Mouse (Mus musculus): ENCODE data around the gene Polm. TPM values are rescaled to one million over a fixed set of nuclear protein-coding genes. Genes with fewer than 3 reads are reported as not detected.

Gene Polm
- total and polyA plus RNA-seq, 2 experiments: 2.7 to 13.3 TPM

DNA sequence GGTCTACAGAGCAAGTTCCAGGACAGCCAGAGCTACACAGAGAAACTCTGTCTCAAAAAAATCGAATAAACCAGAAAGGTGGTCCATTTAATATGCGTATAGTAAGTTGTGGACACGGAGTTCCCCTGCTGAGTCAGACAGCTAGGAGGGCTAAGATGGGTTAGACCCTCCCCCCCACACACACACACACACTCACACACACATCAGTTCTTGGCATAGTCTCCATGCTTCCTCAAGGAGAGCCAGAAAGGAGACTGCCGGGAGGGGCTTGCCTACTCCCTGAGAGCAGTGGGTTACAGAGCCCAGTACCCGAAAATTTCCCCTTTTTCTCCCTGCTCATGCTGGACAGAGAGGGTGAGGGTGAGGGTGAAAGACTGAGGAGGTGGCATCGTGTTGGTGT, 22.8 kb upstream of the Polm start:
- DNase-seq (ENCODE audit: extremely low read depth, low read depth, low spot score): no peak
- Histone ChIP-seq H3K4me1 (ENCODE audit: control insufficient read depth, insufficient read depth, low read length) (no peaks in the 10 kb centered on the region), H3K9ac (ENCODE audit: low read depth, low read length) (no peak overlapping the region), H3K27ac (replicated peaks; ENCODE audit: insufficient read depth, low read depth, low read length) (no peak overlapping the region), H3K79me2 (ENCODE audit: control insufficient read depth, insufficient read depth, low read length) (no peaks in the 10 kb centered on the region), H3K4me3 (ENCODE audit: insufficient read depth, low read depth, low read length) (no peak overlapping the region), H3K36me3 (ENCODE audit: control insufficient read depth, insufficient read depth, low read length) (no peaks in the 10 kb centered on the region), H3K27me3 (ENCODE audit: control insufficient read depth, insufficient read depth, low read length) (peaks cover 2% of the 10 kb centered on the region; the same call in 1 of the 2 replicates)
- TF ChIP-seq CTCF (IDR thresholded peaks at IDR 0.05; ENCODE audit: low read depth, low read length) (no peak), POLR2A (IDR thresholded peaks at IDR 0.05; ENCODE audit: extremely low read depth, insufficient read depth, low read length) (no peak)
- 77% methylated on average over 6 of the region's 6 CpGs for WGBS

DNA sequence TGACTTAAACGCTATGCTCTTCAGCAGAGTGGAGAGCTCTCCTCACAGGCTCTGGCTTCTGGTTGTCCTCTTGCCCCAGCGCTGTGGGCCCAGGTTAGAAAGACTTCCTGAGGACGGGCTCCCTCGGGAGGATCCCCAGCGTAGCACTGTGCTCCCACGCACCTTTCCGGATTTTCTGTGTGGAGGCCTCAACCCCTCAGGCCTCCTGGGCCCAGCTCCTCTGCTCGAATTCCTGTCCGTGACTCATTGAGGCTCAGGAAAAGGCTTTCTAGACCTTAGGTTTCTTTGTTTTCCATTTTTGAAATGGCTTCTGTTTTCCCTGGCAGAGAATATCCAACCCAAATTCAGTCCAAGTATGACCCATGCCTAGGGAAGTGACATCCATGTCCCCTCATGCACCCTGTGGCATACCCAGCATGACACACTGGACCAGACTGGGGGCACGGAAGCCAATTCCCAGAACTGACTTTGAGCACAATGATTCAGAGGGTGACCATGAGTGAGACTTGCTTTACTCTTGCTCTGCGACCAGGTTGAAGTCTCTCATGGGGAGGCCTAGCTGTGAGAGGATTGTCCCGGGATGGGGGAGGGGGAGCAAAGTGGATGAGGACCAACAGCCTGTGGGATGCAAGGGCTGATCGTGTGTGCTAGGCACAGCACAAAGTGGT, 22.2 kb upstream of the Polm start:
- Histone ChIP-seq H3K79me2 (ENCODE audit: control insufficient read depth, insufficient read depth, low read length) (no peaks in the 10 kb centered on the region), H3K4me3 (ENCODE audit: insufficient read depth, low read depth, low read length) (no peak overlapping the region), H3K27ac (replicated peaks; ENCODE audit: insufficient read depth, low read depth, low read length) (no peak overlapping the region), H3K9ac (ENCODE audit: low read depth, low read length) (no peak overlapping the region), H3K36me3 (ENCODE audit: control insufficient read depth, insufficient read depth, low read length) (no peaks in the 10 kb centered on the region), H3K4me1 (ENCODE audit: control insufficient read depth, insufficient read depth, low read length) (no peaks in the 10 kb centered on the region), H3K27me3 (ENCODE audit: control insufficient read depth, insufficient read depth, low read length) (peaks cover 2% of the 10 kb centered on the region; the same call in 1 of the 2 replicates)
- TF ChIP-seq CTCF (IDR thresholded peaks at IDR 0.05; ENCODE audit: low read depth, low read length) (no peak), POLR2A (IDR thresholded peaks at IDR 0.05; ENCODE audit: extremely low read depth, insufficient read depth, low read length) (no peak)
- no peak for DNase-seq (ENCODE audit: extremely low read depth, low read depth, low spot score)
- WGBS: 92% methylated on average over 13 of the region's 13 CpGs

GRCm38 (mm10) chr11:5858723-5859122, 20.9 kb upstream of the Polm start:
- TF ChIP-seq CTCF (IDR thresholded peaks at IDR 0.05; ENCODE audit: low read depth, low read length): peak; percentile 40; the same call in 1 of the 2 replicates
- no peak for TF ChIP-seq POLR2A (IDR thresholded peaks at IDR 0.05; ENCODE audit: extremely low read depth, insufficient read depth, low read length)
- H3K9ac ChIP-seq (ENCODE audit: low read depth, low read length): no peak overlapping the region
- 89% methylated on average over 1 of the region's 1 CpGs for WGBS
- no peak overlapping the region for H3K27ac ChIP-seq (replicated peaks; ENCODE audit: insufficient read depth, low read depth, low read length)
- no peak for DNase-seq (ENCODE audit: extremely low read depth, low read depth, low spot score)
- peaks cover 2% of the 10 kb centered on the region; the same call in 1 of the 2 replicates for H3K27me3 ChIP-seq (ENCODE audit: control insufficient read depth, insufficient read depth, low read length)
- H3K4me3 ChIP-seq (ENCODE audit: insufficient read depth, low read depth, low read length): no peak overlapping the region
- no peaks in the 10 kb centered on the region for H3K36me3 ChIP-seq (ENCODE audit: control insufficient read depth, insufficient read depth, low read length)
- no peaks in the 10 kb centered on the region for H3K4me1 ChIP-seq (ENCODE audit: control insufficient read depth, insufficient read depth, low read length)
- no peaks in the 10 kb centered on the region for H3K79me2 ChIP-seq (ENCODE audit: control insufficient read depth, insufficient read depth, low read length)

DNA sequence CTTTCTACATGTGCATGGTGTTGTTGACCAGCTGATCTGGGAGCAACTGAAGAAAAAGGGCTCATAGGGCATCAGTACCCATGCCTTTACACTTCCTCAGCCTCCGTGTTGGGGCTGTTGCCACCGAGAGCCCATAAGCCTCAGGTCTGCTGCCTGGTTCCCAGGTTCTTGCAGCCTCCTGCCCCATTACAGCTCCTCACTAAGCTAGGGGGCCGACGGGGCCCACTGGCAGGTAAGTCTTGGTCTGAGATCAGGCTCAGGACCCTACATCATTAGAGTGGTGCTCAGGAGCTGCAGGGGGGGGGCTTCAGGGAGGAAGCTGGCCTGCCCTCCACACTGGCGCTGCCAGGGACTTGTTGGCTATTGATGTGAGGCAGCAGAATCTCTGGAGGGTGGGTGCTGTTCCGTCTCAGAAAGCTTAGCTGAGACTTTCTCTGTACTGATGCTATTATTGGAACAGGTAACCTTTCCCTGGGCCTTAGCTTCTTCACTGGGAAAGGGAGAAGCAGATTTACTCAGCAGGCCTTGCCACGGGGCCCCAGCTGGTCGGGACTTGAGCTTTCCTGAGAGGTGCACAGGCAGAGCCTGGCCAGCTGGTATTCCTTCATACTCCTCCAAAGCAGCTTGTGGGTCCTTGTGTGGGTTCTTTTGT, 18.8 kb upstream of the Polm start:
- Histone ChIP-seq H3K4me1 (ENCODE audit: control insufficient read depth, insufficient read depth, low read length) (no peaks in the 10 kb centered on the region), H3K27me3 (ENCODE audit: control insufficient read depth, insufficient read depth, low read length) (no peaks in the 10 kb centered on the region), H3K27ac (replicated peaks; ENCODE audit: insufficient read depth, low read depth, low read length) (no peak overlapping the region), H3K79me2 (ENCODE audit: control insufficient read depth, insufficient read depth, low read length) (no peaks in the 10 kb centered on the region), H3K36me3 (ENCODE audit: control insufficient read depth, insufficient read depth, low read length) (no peaks in the 10 kb centered on the region), H3K9ac (ENCODE audit: low read depth, low read length) (no peak overlapping the region), H3K4me3 (ENCODE audit: insufficient read depth, low read depth, low read length) (no peak overlapping the region)
- TF ChIP-seq POLR2A (IDR thresholded peaks at IDR 0.05; ENCODE audit: extremely low read depth, insufficient read depth, low read length) (no peak), CTCF (IDR thresholded peaks at IDR 0.05; ENCODE audit: low read depth, low read length) (no peak)
- 91% methylated on average over 8 of the region's 8 CpGs for WGBS
- no peak for DNase-seq (ENCODE audit: extremely low read depth, low read depth, low spot score)

- TF ChIP-seq CTCF (IDR thresholded peaks at IDR 0.05; ENCODE audit: low read depth, low read length): no peak
- TF ChIP-seq POLR2A (IDR thresholded peaks at IDR 0.05; ENCODE audit: extremely low read depth, insufficient read depth, low read length): no peak
- Histone ChIP-seq H3K27me3 (ENCODE audit: control insufficient read depth, insufficient read depth, low read length) (no peaks in the 10 kb centered on the region), H3K4me1 (ENCODE audit: control insufficient read depth, insufficient read depth, low read length) (no peaks in the 10 kb centered on the region), H3K9ac (ENCODE audit: low read depth, low read length) (no peak overlapping the region), H3K4me3 (ENCODE audit: insufficient read depth, low read depth, low read length) (no peak overlapping the region), H3K27ac (replicated peaks; ENCODE audit: insufficient read depth, low read depth, low read length) (no peak overlapping the region), H3K36me3 (ENCODE audit: control insufficient read depth, insufficient read depth, low read length) (no peaks in the 10 kb centered on the region), H3K79me2 (ENCODE audit: control insufficient read depth, insufficient read depth, low read length) (no peaks in the 10 kb centered on the region)
- no peak for DNase-seq (ENCODE audit: extremely low read depth, low read depth, low spot score)
- 68% methylated on average over 7 of the region's 7 CpGs for WGBS
Measured at GRCm38 (mm10) chr11:5855902-5856301, 18.1 kb upstream of the Polm start.

DNA sequence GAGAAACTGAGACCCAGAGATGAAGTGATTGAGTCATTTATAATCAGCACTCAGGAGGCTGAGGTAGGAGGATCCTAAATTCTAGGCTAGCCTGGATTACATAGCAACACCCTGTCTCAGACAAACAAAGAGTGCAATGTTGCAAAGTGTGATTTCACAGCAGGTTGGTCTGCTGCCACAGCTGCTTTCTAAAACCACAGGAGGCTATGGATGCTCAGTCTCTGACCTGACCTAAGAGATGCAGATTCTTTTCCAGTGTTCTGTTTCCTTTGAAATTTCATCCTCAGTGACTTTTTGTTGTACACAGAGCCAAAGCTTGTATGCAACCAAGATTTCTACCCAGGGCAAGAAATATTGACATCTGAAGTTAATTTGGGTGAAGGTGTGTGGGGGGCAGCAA, 17.7 kb upstream of the Polm start:
- DNase-seq (ENCODE audit: extremely low read depth, low read depth, low spot score): no peak
- no peak overlapping the region for H3K4me3 ChIP-seq (ENCODE audit: insufficient read depth, low read depth, low read length)
- no peaks in the 10 kb centered on the region for H3K79me2 ChIP-seq (ENCODE audit: control insufficient read depth, insufficient read depth, low read length)
- H3K27ac ChIP-seq (replicated peaks; ENCODE audit: insufficient read depth, low read depth, low read length): no peak overlapping the region
- no peaks in the 10 kb centered on the region for H3K27me3 ChIP-seq (ENCODE audit: control insufficient read depth, insufficient read depth, low read length)
- no peak overlapping the region for H3K9ac ChIP-seq (ENCODE audit: low read depth, low read length)
- H3K4me1 ChIP-seq (ENCODE audit: control insufficient read depth, insufficient read depth, low read length): no peaks in the 10 kb centered on the region
- no peak for TF ChIP-seq POLR2A (IDR thresholded peaks at IDR 0.05; ENCODE audit: extremely low read depth, insufficient read depth, low read length)
- no peak for TF ChIP-seq CTCF (IDR thresholded peaks at IDR 0.05; ENCODE audit: low read depth, low read length)
- no peaks in the 10 kb centered on the region for H3K36me3 ChIP-seq (ENCODE audit: control insufficient read depth, insufficient read depth, low read length)

Data from liver, adult 2 months (tissue).